Mouse (Mus musculus): ENCODE results near the gene Inpp4b. TPM values are rescaled to one million over a fixed set of nuclear protein-coding genes. Genes with fewer than 3 reads are reported as not detected.

The Inpp4b gene
- polyA plus RNA-seq, 1 experiment from 2014 or later, result 9.1 TPM

- H3K4me2 ChIP-seq (ENCODE audit: low read length), result no peak overlapping the region
- no peaks in the 10 kb centered on the region for H3K4me1 ChIP-seq (replicated peaks; ENCODE audit: insufficient read depth, low read length)
- H3K27ac ChIP-seq, result no peak overlapping the region
- H3K9ac ChIP-seq (ENCODE audit: low read depth, low read length), result no peak overlapping the region
- no peaks in the 10 kb centered on the region for H3K27me3 ChIP-seq (ENCODE audit: insufficient read depth, low read length)
- no peaks in the 10 kb centered on the region for H3K9me3 ChIP-seq (replicated peaks; ENCODE audit: low read length)
- no peak overlapping the region for H3K4me3 ChIP-seq (replicated peaks; ENCODE audit: low read depth, low read length)
- ATAC-seq (replicated peaks; ENCODE audit: low FRiP score, low read depth) (no peak), DNase-seq (ENCODE audit: low spot score) (no peak)
- WGBS, result 84% methylated on average over 2 of the region's 2 CpGs
- H3K36me3 ChIP-seq (ENCODE audit: insufficient read depth, low read length), result no peaks in the 10 kb centered on the region
- TF ChIP-seq CTCF (IDR thresholded peaks at IDR 0.05; ENCODE audit: low read depth), result no peak
These were observed 160.6 kb downstream of the Inpp4b start for GRCm38 (mm10) chr8:81502982-81503381.

DNA sequence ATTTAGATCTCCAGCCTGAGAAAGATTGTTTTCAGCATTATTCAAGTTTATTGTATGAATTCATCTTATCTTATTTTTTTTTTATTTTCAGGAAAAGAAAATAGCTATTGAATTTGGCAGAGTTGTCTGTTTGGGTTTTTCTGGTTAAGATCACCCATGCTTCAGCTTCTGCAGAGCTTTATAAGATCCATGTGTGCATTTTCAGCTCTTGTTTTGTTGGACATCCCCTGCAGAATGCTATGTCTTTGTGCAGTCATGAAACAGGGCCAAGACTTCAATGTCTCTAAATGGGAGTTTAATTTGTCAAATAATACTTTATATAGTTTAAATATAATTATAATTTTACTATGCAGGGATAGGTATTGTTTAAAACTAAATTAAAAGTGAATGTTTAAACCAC is 170.5 kb downstream of the Inpp4b start:
- no peak for TF ChIP-seq CTCF (IDR thresholded peaks at IDR 0.05; ENCODE audit: low read depth)
- H3K36me3 ChIP-seq (ENCODE audit: insufficient read depth, low read length), result no peaks in the 10 kb centered on the region
- no peak overlapping the region for H3K27ac ChIP-seq
- no peak overlapping the region for H3K9ac ChIP-seq (ENCODE audit: low read depth, low read length)
- no peaks in the 10 kb centered on the region for H3K9me3 ChIP-seq (replicated peaks; ENCODE audit: low read length)
- no peak overlapping the region for H3K4me2 ChIP-seq (ENCODE audit: low read length)
- H3K4me3 ChIP-seq (replicated peaks; ENCODE audit: low read depth, low read length), result no peak overlapping the region
- DNase-seq (ENCODE audit: low spot score), result no peak
- H3K27me3 ChIP-seq (ENCODE audit: insufficient read depth, low read length), result no peaks in the 10 kb centered on the region
- no peak for ATAC-seq (replicated peaks; ENCODE audit: low FRiP score, low read depth)
- H3K4me1 ChIP-seq (replicated peaks; ENCODE audit: insufficient read depth, low read length), result no peaks in the 10 kb centered on the region

GRCm38 (mm10) chr8:81514425-81514824 is 172.1 kb downstream of the Inpp4b start:
- Histone ChIP-seq H3K27me3 (ENCODE audit: insufficient read depth, low read length) (no peaks in the 10 kb centered on the region), H3K9me3 (replicated peaks; ENCODE audit: low read length) (no peaks in the 10 kb centered on the region), H3K4me2 (ENCODE audit: low read length) (no peak overlapping the region), H3K27ac (no peak overlapping the region), H3K4me1 (replicated peaks; ENCODE audit: insufficient read depth, low read length) (no peaks in the 10 kb centered on the region), H3K9ac (ENCODE audit: low read depth, low read length) (no peak overlapping the region), H3K36me3 (ENCODE audit: insufficient read depth, low read length) (no peaks in the 10 kb centered on the region), H3K4me3 (replicated peaks; ENCODE audit: low read depth, low read length) (no peak overlapping the region)
- ATAC-seq (replicated peaks; ENCODE audit: low FRiP score, low read depth) (no peak), DNase-seq (ENCODE audit: low spot score) (no peak)
- no peak for TF ChIP-seq CTCF (IDR thresholded peaks at IDR 0.05; ENCODE audit: low read depth)

GRCm38 (mm10) chr8:81522085-81522484 is 179.7 kb downstream of the Inpp4b start:
- TF ChIP-seq CTCF (IDR thresholded peaks at IDR 0.05; ENCODE audit: low read depth), result no peak
- Histone ChIP-seq H3K36me3 (ENCODE audit: insufficient read depth, low read length) (no peaks in the 10 kb centered on the region), H3K9ac (ENCODE audit: low read depth, low read length) (no peak overlapping the region), H3K27ac (no peak overlapping the region), H3K4me3 (replicated peaks; ENCODE audit: low read depth, low read length) (no peak overlapping the region), H3K4me2 (ENCODE audit: low read length) (no peak overlapping the region), H3K4me1 (replicated peaks; ENCODE audit: insufficient read depth, low read length) (no peaks in the 10 kb centered on the region), H3K27me3 (ENCODE audit: insufficient read depth, low read length) (no peaks in the 10 kb centered on the region), H3K9me3 (replicated peaks; ENCODE audit: low read length) (no peaks in the 10 kb centered on the region)
- DNase-seq (ENCODE audit: low spot score) (no peak), ATAC-seq (replicated peaks; ENCODE audit: low FRiP score, low read depth) (no peak)
- 93% methylated on average over 2 of the region's 2 CpGs for WGBS

- H3K4me3 ChIP-seq (replicated peaks; ENCODE audit: low read depth, low read length), result no peak overlapping the region
- H3K27me3 ChIP-seq (ENCODE audit: insufficient read depth, low read length), result no peaks in the 10 kb centered on the region
- H3K9me3 ChIP-seq (replicated peaks; ENCODE audit: low read length), result no peaks in the 10 kb centered on the region
- no peaks in the 10 kb centered on the region for H3K4me1 ChIP-seq (replicated peaks; ENCODE audit: insufficient read depth, low read length)
- DNase-seq (ENCODE audit: low spot score) (no peak), ATAC-seq (replicated peaks; ENCODE audit: low FRiP score, low read depth) (no peak)
- H3K9ac ChIP-seq (ENCODE audit: low read depth, low read length), result no peak overlapping the region
- H3K27ac ChIP-seq, result no peak overlapping the region
- no peak overlapping the region for H3K4me2 ChIP-seq (ENCODE audit: low read length)
- no peak for TF ChIP-seq CTCF (IDR thresholded peaks at IDR 0.05; ENCODE audit: low read depth)
- no peaks in the 10 kb centered on the region for H3K36me3 ChIP-seq (ENCODE audit: insufficient read depth, low read length)
- WGBS, result 49% methylated on average over 2 of the region's 2 CpGs
These were observed 182.2 kb downstream of the Inpp4b start for GRCm38 (mm10) chr8:81524561-81524960.

GRCm38 (mm10) chr8:81527661-81528060 is 185.3 kb downstream of the Inpp4b start:
- H3K36me3 ChIP-seq (ENCODE audit: insufficient read depth, low read length), result no peaks in the 10 kb centered on the region
- no peak overlapping the region for H3K4me3 ChIP-seq (replicated peaks; ENCODE audit: low read depth, low read length)
- no peak overlapping the region for H3K27ac ChIP-seq
- no peak for DNase-seq (ENCODE audit: low spot score)
- no peak overlapping the region for H3K4me2 ChIP-seq (ENCODE audit: low read length)
- no peak for ATAC-seq (replicated peaks; ENCODE audit: low FRiP score, low read depth)
- no peak for TF ChIP-seq CTCF (IDR thresholded peaks at IDR 0.05; ENCODE audit: low read depth)
- no peaks in the 10 kb centered on the region for H3K4me1 ChIP-seq (replicated peaks; ENCODE audit: insufficient read depth, low read length)
- 23% methylated on average over 4 of the region's 4 CpGs for WGBS
- no peak overlapping the region for H3K9ac ChIP-seq (ENCODE audit: low read depth, low read length)
- no peaks in the 10 kb centered on the region for H3K27me3 ChIP-seq (ENCODE audit: insufficient read depth, low read length)
- H3K9me3 ChIP-seq (replicated peaks; ENCODE audit: low read length), result no peaks in the 10 kb centered on the region

GRCm38 (mm10) chr8:81538310-81538709 is 196.0 kb downstream of the Inpp4b start:
- Histone ChIP-seq H3K9me3 (replicated peaks; ENCODE audit: low read length) (no peaks in the 10 kb centered on the region), H3K9ac (ENCODE audit: low read depth, low read length) (no peak overlapping the region), H3K27ac (no peak overlapping the region), H3K4me3 (replicated peaks; ENCODE audit: low read depth, low read length) (no peak overlapping the region), H3K4me2 (ENCODE audit: low read length) (no peak overlapping the region), H3K36me3 (ENCODE audit: insufficient read depth, low read length) (no peaks in the 10 kb centered on the region), H3K27me3 (ENCODE audit: insufficient read depth, low read length) (no peaks in the 10 kb centered on the region), H3K4me1 (replicated peaks; ENCODE audit: insufficient read depth, low read length) (no peaks in the 10 kb centered on the region)
- ATAC-seq (replicated peaks; ENCODE audit: low FRiP score, low read depth) (no peak), DNase-seq (ENCODE audit: low spot score) (no peak)
- 95% methylated on average over 3 of the region's 3 CpGs for WGBS
- no peak for TF ChIP-seq CTCF (IDR thresholded peaks at IDR 0.05; ENCODE audit: low read depth)
